Mouse (Mus musculus) liver, embryonic 16.5 days (tissue): ENCODE data around the gene Agpat1. TPM values are rescaled to one million over a fixed set of nuclear protein-coding genes. Genes with fewer than 3 reads are reported as not detected.

Experiments used
- ATAC-seq: fragments of 200-750 bp; cut with Nextera tagmentation; 2 replicates; pipeline ENCODE4 v1.8.0; 2017; ENCODE audit warnings: low read depth, mild to moderate bottlenecking, moderate number of reproducible peaks, moderate library complexity
- H3K27ac ChIP-seq: fragments of 300-500 bp; sonication (generic); 2 replicates; pipeline ENCODE4 v1.5.1; 2014; ENCODE audit warnings: mild to moderate bottlenecking, low read length
- H3K27me3 ChIP-seq: fragments of 300-500 bp; sonication (generic); 2 replicates; pipeline ENCODE4 v1.6.1; 2014; ENCODE audit warnings: low read depth, low read length, mixed read lengths; ENCODE audit not compliant: control insufficient read depth, insufficient read depth
- H3K36me3 ChIP-seq: fragments of 300-500 bp; sonication (generic); 2 replicates; pipeline ENCODE4 v1.6.1; 2014; ENCODE audit warnings: mild to moderate bottlenecking; ENCODE audit not compliant: control insufficient read depth, insufficient read depth
- H3K4me1 ChIP-seq: fragments of 300-500 bp; sonication (generic); 2 replicates; pipeline ENCODE4 v1.6.1; 2014; ENCODE audit warnings: low read depth, low read length, mixed read lengths; ENCODE audit not compliant: control insufficient read depth
- H3K4me2 ChIP-seq: fragments of 300-500 bp; sonication (generic); 2 replicates; pipeline ENCODE4 v1.6.1; 2014; ENCODE audit warnings: low read depth, low read length, mixed read lengths
- H3K4me3 ChIP-seq: fragments of 300-500 bp; sonication (generic); 2 replicates; pipeline ENCODE4 v1.5.1; 2014; ENCODE audit warnings: low read depth, mild to moderate bottlenecking, low read length
- H3K9ac ChIP-seq: fragments of 300-500 bp; sonication (generic); 2 replicates; pipeline ENCODE4 v1.6.1; 2014; ENCODE audit warnings: low read depth, low read length
- H3K9me3 ChIP-seq: fragments of 300-500 bp; sonication (generic); replicated peaks from 2 replicates; pipeline ENCODE4 v1.6.1; 2016; ENCODE audit warnings: low read length; ENCODE audit not compliant: control insufficient read depth
- whole genome bisulfite sequencing: fragments of 180-500 bp; shearing (Covaris S2); extraction: QIAGEN DNeasy Blood & Tissue Kit; methylation state at CpG from one replicate; pipeline ENCODE4 v1.1.7; 2014; ENCODE audit not compliant: insufficient replicate concordance; 5-methylcytosine and 5-hydroxymethylcytosine counted together
- polyA plus RNA-seq: library from polyadenylated mRNA; unstranded; fragments of >200 nt; fragmentation: Nextera tagmentation; extraction: Ambion mirVana; gene quantifications from 2 replicates; pipeline ENCODE4 v1.2.1, GENCODE M21; 2015

Agpat1 gene
- polyA plus RNA-seq, 1 experiment from 2014 or later = 21.3 TPM

- Histone ChIP-seq H3K27ac (no peak overlapping the region), H3K27me3 (no peaks in the 10 kb centered on the region), H3K4me3 (no peak overlapping the region), H3K4me1 (peaks cover 17% of the 10 kb centered on the region), H3K9ac (no peak overlapping the region), H3K4me2 (no peak overlapping the region), H3K36me3 (peaks cover 6% of the 10 kb centered on the region), H3K9me3 (no peaks in the 10 kb centered on the region)
- ATAC-seq = no peak
- WGBS = 85% methylated on average over 14 of the region's 14 CpGs
Observed at GRCm38 (mm10) chr17:34650781-34651180, 46.7 kb downstream of the Agpat1 start.

DNA sequence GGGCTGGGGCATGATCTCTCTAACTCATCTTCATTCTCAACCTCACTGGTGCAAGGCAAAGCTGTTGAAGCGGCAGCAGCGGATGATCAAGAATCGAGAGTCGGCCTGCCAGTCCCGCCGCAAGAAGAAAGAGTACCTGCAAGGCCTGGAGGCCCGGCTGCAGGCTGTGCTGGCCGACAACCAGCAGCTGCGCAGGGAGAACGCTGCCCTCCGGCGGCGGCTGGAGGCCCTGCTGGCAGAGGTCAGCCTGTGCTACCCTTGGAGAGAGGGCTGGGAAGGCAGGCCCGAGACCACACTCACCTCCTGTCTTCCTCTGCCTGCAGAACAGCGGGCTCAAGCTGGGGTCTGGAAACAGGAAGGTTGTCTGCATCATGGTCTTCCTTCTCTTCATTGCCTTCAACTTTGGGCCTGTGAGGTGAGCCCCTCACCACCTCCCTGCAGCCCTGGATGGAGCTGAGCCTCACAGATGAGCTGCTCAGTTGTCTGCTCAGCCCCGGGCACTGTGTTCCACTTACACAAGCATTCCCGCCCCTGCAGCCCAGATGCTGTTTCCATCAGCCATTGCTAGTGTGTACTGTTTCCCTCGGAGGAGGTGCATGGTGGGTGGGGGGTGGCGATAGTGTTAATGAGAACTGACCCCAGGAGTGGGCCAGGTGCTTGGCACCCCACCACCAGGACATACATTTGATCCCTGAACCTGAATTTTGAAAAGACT lies 47.6 kb downstream of the Agpat1 start:
- WGBS = 55% methylated on average over 19 of the region's 19 CpGs

GRCm38 (mm10) chr17:34652546-34652945 lies 48.5 kb downstream of the Agpat1 start:
- no peak for ATAC-seq
- 78% methylated on average over 10 of the region's 10 CpGs for WGBS
- H3K36me3 ChIP-seq = peaks cover 6% of the 10 kb centered on the region

More for the DNA sequence above, 47.6 kb downstream of the Agpat1 start:
- Histone ChIP-seq H3K4me3 (no peak overlapping the region), H3K36me3 (peaks cover 6% of the 10 kb centered on the region), H3K27me3 (no peaks in the 10 kb centered on the region), H3K4me2 (no peak overlapping the region), H3K9me3 (no peaks in the 10 kb centered on the region), H3K9ac (no peak overlapping the region), H3K4me1 (peaks cover 8% of the 10 kb centered on the region), H3K27ac (no peak overlapping the region)
- no peak for ATAC-seq

GRCm38 (mm10) chr17:34652985-34653384 lies 48.9 kb downstream of the Agpat1 start:
- Histone ChIP-seq H3K4me3 (no peak overlapping the region), H3K27ac (no peak overlapping the region), H3K36me3 (peaks cover 6% of the 10 kb centered on the region), H3K9me3 (no peaks in the 10 kb centered on the region), H3K4me2 (no peak overlapping the region), H3K9ac (no peak overlapping the region), H3K4me1 (peaks cover 2% of the 10 kb centered on the region), H3K27me3 (no peaks in the 10 kb centered on the region)
- no peak for ATAC-seq
- WGBS = 84% methylated on average over 8 of the region's 8 CpGs

More at GRCm38 (mm10) chr17:34652546-34652945, 48.5 kb downstream of the Agpat1 start:
- H3K9ac ChIP-seq = no peak overlapping the region
- H3K27me3 ChIP-seq = no peaks in the 10 kb centered on the region
- H3K9me3 ChIP-seq = no peaks in the 10 kb centered on the region
- H3K4me3 ChIP-seq = no peak overlapping the region
- no peak overlapping the region for H3K27ac ChIP-seq
- no peak overlapping the region for H3K4me2 ChIP-seq
- peaks cover 6% of the 10 kb centered on the region for H3K4me1 ChIP-seq

GRCm38 (mm10) chr17:34653746-34654285 lies 49.8 kb downstream of the Agpat1 start:
- no peak for ATAC-seq
- H3K9me3 ChIP-seq = no peaks in the 10 kb centered on the region
- no peaks in the 10 kb centered on the region for H3K4me1 ChIP-seq
- H3K9ac ChIP-seq = no peak overlapping the region
- 52% methylated on average over 9 of the region's 9 CpGs for WGBS
- no peak overlapping the region for H3K27ac ChIP-seq
- H3K36me3 ChIP-seq = peaks cover 6% of the 10 kb centered on the region
- no peaks in the 10 kb centered on the region for H3K27me3 ChIP-seq
- no peak overlapping the region for H3K4me3 ChIP-seq
- no peak overlapping the region for H3K4me2 ChIP-seq

GRCm38 (mm10) chr17:34654392-34654791 lies 50.3 kb downstream of the Agpat1 start:
- Histone ChIP-seq H3K27ac (no peak overlapping the region), H3K4me1 (no peaks in the 10 kb centered on the region), H3K9ac (no peak overlapping the region), H3K27me3 (peaks cover 4% of the 10 kb centered on the region; the same call in 1 of the 2 replicates), H3K36me3 (peaks cover 6% of the 10 kb centered on the region), H3K4me2 (no peak overlapping the region), H3K4me3 (no peak overlapping the region), H3K9me3 (no peaks in the 10 kb centered on the region)
- 79% methylated on average over 13 of the region's 13 CpGs for WGBS
- ATAC-seq = no peak

GRCm38 (mm10) chr17:34655160-34655559 lies 51.1 kb downstream of the Agpat1 start:
- Histone ChIP-seq H3K4me1 (no peaks in the 10 kb centered on the region), H3K27me3 (peaks cover 7% of the 10 kb centered on the region), H3K36me3 (peaks cover 6% of the 10 kb centered on the region), H3K27ac (no peak overlapping the region), H3K4me3 (no peak overlapping the region), H3K4me2 (no peak overlapping the region), H3K9ac (no peak overlapping the region), H3K9me3 (no peaks in the 10 kb centered on the region)
- ATAC-seq = no peak; the same call in 1 of the 2 replicates
- WGBS = 50% methylated on average over 7 of the region's 7 CpGs

GRCm38 (mm10) chr17:34655581-34655991 lies 51.5 kb downstream of the Agpat1 start:
- Histone ChIP-seq H3K27ac (no peak overlapping the region), H3K9me3 (no peaks in the 10 kb centered on the region), H3K4me1 (no peaks in the 10 kb centered on the region), H3K36me3 (peaks cover 3% of the 10 kb centered on the region), H3K27me3 (peaks cover 12% of the 10 kb centered on the region), H3K4me3 (no peak overlapping the region), H3K9ac (no peak overlapping the region), H3K4me2 (no peak overlapping the region)
- ATAC-seq = peak; percentile 59
- 52% methylated on average over 4 of the region's 4 CpGs for WGBS

- 45% methylated on average over 8 of the region's 8 CpGs for WGBS
- H3K4me2 ChIP-seq = no peak overlapping the region
- H3K27me3 ChIP-seq = peaks cover 22% of the 10 kb centered on the region
- no peak overlapping the region for H3K27ac ChIP-seq
- H3K9ac ChIP-seq = no peak overlapping the region
- H3K4me3 ChIP-seq = no peak overlapping the region
- ATAC-seq = no peak
- no peaks in the 10 kb centered on the region for H3K9me3 ChIP-seq
- H3K36me3 ChIP-seq = no peaks in the 10 kb centered on the region; the same call in 1 of the 2 replicates
- no peaks in the 10 kb centered on the region for H3K4me1 ChIP-seq
Observed at GRCm38 (mm10) chr17:34656666-34657065, 52.6 kb downstream of the Agpat1 start.
